Mouse (Mus musculus) forebrain, embryonic 11.5 days (tissue): Measurements from ENCODE around the gene Olfr1410. TPM values are rescaled to one million over a fixed set of nuclear protein-coding genes. Genes with fewer than 3 reads are reported as not detected.

Experiments used
- ATAC-seq: fragments of 200-750 bp; cut with Nextera tagmentation; replicated peaks from 2 replicates; pipeline ENCODE4 v1.8.0; 2017; ENCODE audit warnings: moderate TSS enrichment; ENCODE audit not compliant: low FRiP score
- DNase-seq: peaks from one replicate; pipeline ENCODE4 v3.0.0-alpha.2; 2017; ENCODE audit warnings: low spot score
- H3K27ac ChIP-seq: fragments of 300-500 bp; sonication (generic); 2 replicates; pipeline ENCODE4 v1.5.1; 2014; ENCODE audit warnings: low read depth, low read length
- H3K27me3 ChIP-seq: fragments of 300-500 bp; sonication (generic); 2 replicates; pipeline ENCODE4 v1.6.1; 2014; ENCODE audit warnings: mild to moderate bottlenecking, low read length, mixed read lengths; ENCODE audit not compliant: control insufficient read depth, insufficient read depth
- H3K36me3 ChIP-seq: fragments of 300-500 bp; sonication (generic); 2 replicates; pipeline ENCODE4 v1.6.1; 2014; ENCODE audit warnings: mild to moderate bottlenecking, low read length, moderate library complexity, mixed read lengths; ENCODE audit not compliant: control insufficient read depth, insufficient read depth
- H3K4me1 ChIP-seq: fragments of 300-500 bp; sonication (generic); replicated peaks from 2 replicates; pipeline ENCODE4 v1.6.1; 2014; ENCODE audit warnings: low read length, mixed read lengths; ENCODE audit not compliant: control insufficient read depth, insufficient read depth
- H3K4me2 ChIP-seq: fragments of 300-500 bp; sonication (generic); 2 replicates; pipeline ENCODE4 v1.6.1; 2014; ENCODE audit warnings: low read depth, mild to moderate bottlenecking, low read length, moderate library complexity, mixed read lengths; ENCODE audit not compliant: severe bottlenecking
- H3K4me3 ChIP-seq: fragments of 300-500 bp; sonication (generic); 2 replicates; pipeline ENCODE4 v1.5.1; 2014; ENCODE audit warnings: low read depth, low read length
- H3K9ac ChIP-seq: fragments of 300-500 bp; sonication (generic); 2 replicates; pipeline ENCODE4 v1.6.1; 2014; ENCODE audit warnings: low read length
- H3K9me3 ChIP-seq: fragments of 300-500 bp; sonication (generic); 2 replicates; pipeline ENCODE4 v1.6.1; 2016; ENCODE audit warnings: low read length, mixed read lengths; ENCODE audit not compliant: control insufficient read depth
- WGBS: fragments of 180-500 bp; shearing (Covaris S2); extraction: QIAGEN DNeasy Blood & Tissue Kit; methylation state at CpG from one replicate; pipeline ENCODE4 v1.1.7; 2014; 5-methylcytosine and 5-hydroxymethylcytosine counted together
- polyA plus RNA-seq: library from polyadenylated mRNA; unstranded; fragments of >200 nt; fragmentation: Nextera tagmentation; extraction: Ambion mirVana; gene quantifications from 2 replicates; pipeline ENCODE4 v1.2.1, GENCODE M21; 2014

Olfr1410 gene
- polyA plus RNA-seq, 1 experiment from 2014 or later = not detected

DNA sequence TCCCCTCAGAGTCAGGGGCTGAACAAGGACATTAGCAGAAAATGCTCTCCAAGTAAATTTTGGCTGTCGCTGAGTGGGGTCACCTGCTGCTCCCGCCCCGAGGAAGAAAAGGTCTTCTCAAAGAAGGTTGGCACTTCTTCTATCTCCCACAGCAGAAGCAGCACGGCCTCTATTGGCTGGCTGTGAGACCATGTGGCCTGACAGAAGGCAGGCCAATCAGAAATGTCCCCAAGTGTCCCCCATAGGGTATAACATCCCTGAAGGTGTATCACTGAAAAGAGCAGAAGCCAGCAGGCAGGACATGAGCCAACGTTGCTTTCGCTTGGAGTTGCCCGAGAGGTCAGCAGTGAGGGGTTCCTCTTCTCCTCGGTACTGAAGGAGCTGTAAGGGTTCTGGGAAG lies 30.4 kb downstream of the Olfr1410 start:
- 87% methylated on average over 8 of the region's 8 CpGs for WGBS
- DNase-seq = peak; percentile 44
- ATAC-seq = no peak
- no peak overlapping the region for H3K4me2 ChIP-seq
- no peak overlapping the region for H3K9ac ChIP-seq
- H3K36me3 ChIP-seq = peaks cover 4% of the 10 kb centered on the region; the same call in 1 of the 2 replicates
- H3K4me3 ChIP-seq = no peak overlapping the region
- H3K27me3 ChIP-seq = no peaks in the 10 kb centered on the region
- no peaks in the 10 kb centered on the region for H3K9me3 ChIP-seq
- peaks cover 8% of the 10 kb centered on the region; the same call in 1 of the 2 replicates for H3K4me1 ChIP-seq
- no peak overlapping the region for H3K27ac ChIP-seq

GRCm38 (mm10) chr1:92636676-92637075 lies 31.1 kb downstream of the Olfr1410 start:
- H3K4me2 ChIP-seq = no peak overlapping the region
- no peak overlapping the region for H3K4me3 ChIP-seq
- H3K9me3 ChIP-seq = no peaks in the 10 kb centered on the region
- WGBS = 95% methylated on average over 11 of the region's 11 CpGs
- no peaks in the 10 kb centered on the region for H3K27me3 ChIP-seq
- ATAC-seq = no peak
- peak; percentile 25 for DNase-seq
- peaks cover 4% of the 10 kb centered on the region; the same call in 1 of the 2 replicates for H3K36me3 ChIP-seq
- H3K4me1 ChIP-seq = peaks cover 8% of the 10 kb centered on the region; the same call in 1 of the 2 replicates
- no peak overlapping the region for H3K9ac ChIP-seq
- H3K27ac ChIP-seq = no peak overlapping the region

DNA sequence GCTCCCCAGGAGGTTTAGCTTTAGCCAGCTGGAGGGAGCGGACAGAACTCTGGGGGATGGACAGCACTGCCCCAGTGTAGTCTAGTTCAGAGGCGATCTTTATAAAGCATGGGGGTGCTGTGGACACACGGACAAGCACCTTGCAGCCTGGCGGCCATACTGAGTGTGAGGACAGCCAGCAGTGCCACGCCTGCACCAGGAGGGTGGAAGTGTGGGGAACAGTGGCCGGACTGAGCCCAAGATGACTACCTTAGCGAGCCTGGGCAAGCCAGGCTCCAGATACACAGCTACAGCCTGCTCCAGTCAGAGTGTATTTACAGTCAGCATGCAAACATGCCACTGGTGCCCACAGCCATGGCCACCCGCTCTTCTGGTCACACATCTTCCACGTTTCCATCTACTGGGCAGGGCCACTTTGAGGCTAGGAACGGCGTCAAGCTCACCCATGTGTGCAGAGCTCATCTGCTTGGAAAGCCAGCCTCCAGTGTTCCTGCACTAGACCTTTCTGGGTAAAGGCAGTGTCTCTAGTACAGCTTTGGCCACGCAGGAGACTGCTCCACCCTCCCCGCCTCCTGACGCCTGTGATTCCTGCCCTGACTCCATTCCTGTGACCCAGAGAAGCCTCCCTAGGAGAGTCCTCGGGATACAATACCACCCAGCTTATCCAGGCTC lies 32.1 kb downstream of the Olfr1410 start:
- no peak for ATAC-seq
- H3K9me3 ChIP-seq = no peaks in the 10 kb centered on the region
- no peak overlapping the region for H3K4me3 ChIP-seq
- H3K36me3 ChIP-seq = peaks cover 4% of the 10 kb centered on the region; the same call in 1 of the 2 replicates
- no peak overlapping the region for H3K9ac ChIP-seq
- no peak overlapping the region for H3K4me2 ChIP-seq
- DNase-seq = peak; percentile 44
- no peak overlapping the region for H3K27ac ChIP-seq
- 89% methylated on average over 15 of the region's 15 CpGs for WGBS
- peaks cover 8% of the 10 kb centered on the region; the same call in 1 of the 2 replicates for H3K4me1 ChIP-seq
- H3K27me3 ChIP-seq = no peaks in the 10 kb centered on the region

DNA sequence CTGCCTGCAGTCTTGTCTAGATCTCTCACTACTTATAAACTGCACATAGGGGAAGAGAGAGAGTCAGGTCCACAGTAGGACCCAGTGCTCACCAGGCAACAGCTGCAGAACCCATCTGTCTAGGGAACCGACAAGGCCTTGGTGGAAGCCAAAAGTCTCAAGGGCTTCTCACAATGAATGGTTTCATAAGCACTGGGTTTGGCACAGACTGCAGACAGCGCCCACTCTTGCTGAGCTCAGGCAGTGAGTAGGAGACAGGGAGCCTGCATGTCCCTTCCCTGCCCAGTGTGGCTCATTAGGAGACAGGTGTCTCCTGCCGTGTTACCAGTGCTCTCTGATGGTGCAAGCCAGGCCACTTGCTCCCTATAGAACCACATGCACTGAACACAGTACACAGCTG lies 32.6 kb downstream of the Olfr1410 start:
- H3K27me3 ChIP-seq = no peaks in the 10 kb centered on the region
- H3K27ac ChIP-seq = no peak overlapping the region
- H3K4me3 ChIP-seq = no peak overlapping the region
- peaks cover 4% of the 10 kb centered on the region; the same call in 1 of the 2 replicates for H3K36me3 ChIP-seq
- H3K4me2 ChIP-seq = no peak overlapping the region
- WGBS = 92% methylated on average over 3 of the region's 3 CpGs
- ATAC-seq (no peak), DNase-seq (peak; percentile 21)
- no peaks in the 10 kb centered on the region for H3K9me3 ChIP-seq
- peaks cover 8% of the 10 kb centered on the region; the same call in 1 of the 2 replicates for H3K4me1 ChIP-seq
- no peak overlapping the region for H3K9ac ChIP-seq

- ATAC-seq (no peak), DNase-seq (no peak)
- Histone ChIP-seq H3K27me3 (no peaks in the 10 kb centered on the region), H3K36me3 (peaks cover 4% of the 10 kb centered on the region; the same call in 1 of the 2 replicates), H3K9ac (no peak overlapping the region), H3K9me3 (no peaks in the 10 kb centered on the region), H3K4me1 (peaks cover 8% of the 10 kb centered on the region; the same call in 1 of the 2 replicates), H3K27ac (no peak overlapping the region), H3K4me3 (no peak overlapping the region), H3K4me2 (no peak overlapping the region)
- WGBS = 97% methylated on average over 4 of the region's 4 CpGs
Measured at GRCm38 (mm10) chr1:92638736-92639135, 33.2 kb downstream of the Olfr1410 start.

- no peaks in the 10 kb centered on the region for H3K27me3 ChIP-seq
- no peak overlapping the region for H3K27ac ChIP-seq
- WGBS = 88% methylated on average over 6 of the region's 6 CpGs
Measured at GRCm38 (mm10) chr1:92640393-92640792, 34.8 kb downstream of the Olfr1410 start.

DNA sequence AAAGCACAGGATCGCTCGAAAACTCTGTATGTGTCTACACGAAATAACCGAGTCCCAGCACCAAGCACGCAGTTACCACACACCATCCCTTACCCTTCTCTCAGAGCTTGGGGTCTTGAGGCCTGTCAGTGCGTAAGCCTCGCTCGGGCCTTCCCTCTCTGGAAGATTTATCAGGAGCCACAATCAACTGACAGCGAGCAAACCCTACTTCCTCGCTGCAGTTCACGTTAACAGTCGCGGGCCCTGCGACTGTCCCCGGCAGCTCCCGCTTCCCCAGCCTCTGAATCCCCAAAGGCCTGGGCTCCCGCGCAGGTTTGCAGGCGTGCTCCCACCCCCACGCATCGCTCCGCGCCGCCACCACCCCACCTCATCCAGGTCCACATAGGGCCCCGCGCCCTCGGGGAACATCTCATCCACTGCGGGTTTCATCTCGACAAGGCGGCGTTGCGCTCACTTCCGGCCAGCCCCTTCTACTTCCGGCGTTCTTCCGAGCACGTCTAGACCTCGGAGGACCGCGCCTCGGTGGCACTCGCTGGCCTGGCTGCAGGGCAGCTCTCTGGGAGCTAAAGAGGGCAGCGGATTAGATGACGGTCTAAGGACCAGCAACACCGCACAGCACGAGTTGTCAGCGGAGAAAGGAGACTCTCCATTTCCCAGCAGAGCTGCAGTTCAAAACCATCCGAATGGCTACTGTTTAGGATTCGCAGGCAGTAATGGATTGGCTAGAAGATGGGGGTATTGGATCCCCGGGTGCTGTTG lies 36.1 kb downstream of the Olfr1410 start, which contains the start of gene Cops9:
Gene Cops9, minus strand, starts transcription at position 472 of the 759 bp plus-strand sequence.
- Histone ChIP-seq H3K27ac (no peak within 1 kb of the TSS), H3K27me3 (no peaks in the 10 kb centered on the region), H3K4me2 (peak within 1 kb of the TSS; percentile 80), H3K4me3 (peak within 1 kb of the TSS; percentile 78), H3K4me1 (peaks cover 6% of the 10 kb centered on the region; the same call in 1 of the 2 replicates), H3K9ac (peak within 1 kb of the TSS; percentile 91), H3K36me3 (peaks cover 1% of the 10 kb centered on the region; the same call in 1 of the 2 replicates), H3K9me3 (no peaks in the 10 kb centered on the region)
- ATAC-seq (peak; percentile 92), DNase-seq (peak; percentile 93)
- WGBS = 2% methylated on average over 50 of the region's 50 CpGs

More at GRCm38 (mm10) chr1:92640393-92640792, 34.8 kb downstream of the Olfr1410 start:
- DNase-seq (no peak), ATAC-seq (no peak)
- Histone ChIP-seq H3K4me2 (no peak overlapping the region; the same call in 1 of the 2 replicates), H3K4me1 (peaks cover 6% of the 10 kb centered on the region; the same call in 1 of the 2 replicates), H3K9me3 (no peaks in the 10 kb centered on the region), H3K4me3 (no peak overlapping the region), H3K9ac (no peak overlapping the region), H3K36me3 (peaks cover 4% of the 10 kb centered on the region; the same call in 1 of the 2 replicates)

DNA sequence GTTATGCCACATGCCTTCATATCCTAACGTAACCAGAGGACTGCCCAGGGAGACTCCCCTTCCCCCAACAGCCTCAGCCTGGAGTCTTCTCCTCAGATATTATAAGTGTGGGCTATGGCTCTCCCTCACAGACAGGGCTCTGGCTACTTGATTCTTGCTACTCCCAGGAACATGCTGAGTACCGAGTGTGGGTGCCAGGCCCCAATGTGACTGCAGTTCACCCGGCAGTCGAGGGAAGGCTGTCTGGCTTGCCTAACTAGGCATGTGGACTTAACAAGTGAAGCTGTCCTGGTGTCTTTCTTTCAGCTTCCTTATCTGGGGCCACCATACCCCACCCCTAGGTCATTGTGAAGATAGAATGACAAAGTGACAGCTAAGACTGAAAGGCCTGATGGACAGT lies 38.1 kb downstream of the Olfr1410 start:
- 83% methylated on average over 4 of the region's 4 CpGs for WGBS
- ATAC-seq = no peak
- Histone ChIP-seq H3K27ac (no peak overlapping the region), H3K27me3 (no peaks in the 10 kb centered on the region), H3K36me3 (no peaks in the 10 kb centered on the region), H3K4me3 (no peak overlapping the region), H3K4me1 (peaks cover 6% of the 10 kb centered on the region; the same call in 1 of the 2 replicates), H3K9ac (no peak overlapping the region), H3K9me3 (no peaks in the 10 kb centered on the region), H3K4me2 (no peak overlapping the region)
- DNase-seq = peak; percentile 30
